Mouse (Mus musculus): Measurements from ENCODE around the gene Urgcp. TPM values are rescaled to one million over a fixed set of nuclear protein-coding genes. Genes with fewer than 3 reads are reported as not detected.

Urgcp gene
- total RNA-seq, 2 experiments from 2014 or later, result 0.19 to 1.2 TPM

- no peak for ATAC-seq (replicated peaks; ENCODE audit: low FRiP score, poor library complexity, severe bottlenecking)
Observed at GRCm38 (mm10) chr11:5718611-5719354, 43.4 kb downstream of the Urgcp start.

GRCm38 (mm10) chr11:5716938-5717705 is 45.1 kb downstream of the Urgcp start:
- no peak for ATAC-seq (replicated peaks; ENCODE audit: low FRiP score, poor library complexity, severe bottlenecking)

- ATAC-seq (replicated peaks; ENCODE audit: low FRiP score, poor library complexity, severe bottlenecking), result no peak
Observed at GRCm38 (mm10) chr11:5716246-5716645, 45.9 kb downstream of the Urgcp start.

GRCm38 (mm10) chr11:5715630-5716105 is 46.5 kb downstream of the Urgcp start, which contains the start of gene Mrps24:
TSS of gene Mrps24 (minus strand) at chr11:5715680.
- no peak for ATAC-seq (replicated peaks; ENCODE audit: low FRiP score, poor library complexity, severe bottlenecking)

- no peak for ATAC-seq (replicated peaks; ENCODE audit: low FRiP score, poor library complexity, severe bottlenecking)
Observed at GRCm38 (mm10) chr11:5715179-5715578, 47.0 kb downstream of the Urgcp start.

GRCm38 (mm10) chr11:5707530-5708353 is 54.4 kb downstream of the Urgcp start:
- peak; percentile 98 for ATAC-seq (replicated peaks; ENCODE audit: low FRiP score, poor library complexity, severe bottlenecking)

- ATAC-seq (replicated peaks; ENCODE audit: low FRiP score, poor library complexity, severe bottlenecking), result peak; percentile 73
Observed at GRCm38 (mm10) chr11:5706874-5707529, 55.2 kb downstream of the Urgcp start.

GRCm38 (mm10) chr11:5705972-5706371 is 56.2 kb downstream of the Urgcp start:
- ATAC-seq (replicated peaks; ENCODE audit: low FRiP score, poor library complexity, severe bottlenecking), result no peak

GRCm38 (mm10) chr11:5703341-5703740 is 58.8 kb downstream of the Urgcp start:
- no peak for ATAC-seq (replicated peaks; ENCODE audit: low FRiP score, poor library complexity, severe bottlenecking)

GRCm38 (mm10) chr11:5702957-5703332 is 59.2 kb downstream of the Urgcp start:
- ATAC-seq (replicated peaks; ENCODE audit: low FRiP score, poor library complexity, severe bottlenecking), result no peak

- no peak for ATAC-seq (replicated peaks; ENCODE audit: low FRiP score, poor library complexity, severe bottlenecking)
Observed at GRCm38 (mm10) chr11:5702271-5702956, 59.8 kb downstream of the Urgcp start.

- ATAC-seq (replicated peaks; ENCODE audit: low FRiP score, poor library complexity, severe bottlenecking), result no peak
Observed at GRCm38 (mm10) chr11:5701821-5702220, 60.4 kb downstream of the Urgcp start.

GRCm38 (mm10) chr11:5701300-5701699 is 60.9 kb downstream of the Urgcp start:
- no peak for ATAC-seq (replicated peaks; ENCODE audit: low FRiP score, poor library complexity, severe bottlenecking)

- ATAC-seq (replicated peaks; ENCODE audit: low FRiP score, poor library complexity, severe bottlenecking), result peak; percentile 78
Observed at GRCm38 (mm10) chr11:5700808-5701207, 61.4 kb downstream of the Urgcp start.

GRCm38 (mm10) chr11:5691775-5692174 is 70.4 kb downstream of the Urgcp start:
- ATAC-seq (replicated peaks; ENCODE audit: low FRiP score, poor library complexity, severe bottlenecking), result no peak

- no peak for ATAC-seq (replicated peaks; ENCODE audit: low FRiP score, poor library complexity, severe bottlenecking)
Observed at GRCm38 (mm10) chr11:5684283-5684682, 77.9 kb downstream of the Urgcp start.

- ATAC-seq (replicated peaks; ENCODE audit: low FRiP score, poor library complexity, severe bottlenecking), result no peak
Observed at GRCm38 (mm10) chr11:5682541-5682940, 79.6 kb downstream of the Urgcp start.
